Mouse (Mus musculus) layer of hippocampus, postnatal 10 days (tissue): ENCODE measurements around the gene Ankrd11. TPM values are rescaled to one million over a fixed set of nuclear protein-coding genes. Genes with fewer than 3 reads are reported as not detected.
A peak's percentile ranks its signal among the peaks of the same experiment; 100 is the strongest.

Experiments used
- DNase-seq, 2 experiments: peaks; one replicate each; pipeline ENCODE4 v3.0.0; 2021; ENCODE audit warnings: low spot score in 2 of 2
- total RNA-seq, 2 experiments: library from RNA; stranded (reverse); gene quantifications; 2 replicates each; pipeline ENCODE4 v1.2.3; 2021

Gene Ankrd11
- total RNA-seq, 2 experiments from 2014 or later = 147 to 160 TPM

GRCm38 (mm10) chr8:122854388-122854787 is 187.7 kb downstream of the Ankrd11 start:
- DNase-seq = no peak

- peak; percentile 37 to 51 for DNase-seq
Observed at GRCm38 (mm10) chr8:122853340-122853771, 188.7 kb downstream of the Ankrd11 start.

DNA sequence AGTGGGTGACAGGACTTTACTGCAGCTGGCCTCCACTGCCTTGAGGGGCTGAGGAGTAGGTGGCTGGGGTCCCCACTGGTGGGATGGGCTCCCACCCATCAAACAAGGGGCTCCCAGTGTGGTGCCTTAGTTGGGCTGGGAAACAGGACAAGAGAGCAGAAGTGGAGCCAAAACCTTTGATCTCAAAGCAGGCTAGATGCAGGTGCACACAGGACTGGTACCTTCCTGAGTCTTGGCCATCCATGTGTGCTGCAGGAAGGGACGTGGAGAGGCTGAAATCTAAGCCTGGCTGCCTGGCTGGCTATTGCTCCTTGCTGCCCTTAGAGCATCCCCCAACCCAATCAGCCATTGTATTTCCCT is 189.6 kb downstream of the Ankrd11 start:
- no peak for DNase-seq

DNA sequence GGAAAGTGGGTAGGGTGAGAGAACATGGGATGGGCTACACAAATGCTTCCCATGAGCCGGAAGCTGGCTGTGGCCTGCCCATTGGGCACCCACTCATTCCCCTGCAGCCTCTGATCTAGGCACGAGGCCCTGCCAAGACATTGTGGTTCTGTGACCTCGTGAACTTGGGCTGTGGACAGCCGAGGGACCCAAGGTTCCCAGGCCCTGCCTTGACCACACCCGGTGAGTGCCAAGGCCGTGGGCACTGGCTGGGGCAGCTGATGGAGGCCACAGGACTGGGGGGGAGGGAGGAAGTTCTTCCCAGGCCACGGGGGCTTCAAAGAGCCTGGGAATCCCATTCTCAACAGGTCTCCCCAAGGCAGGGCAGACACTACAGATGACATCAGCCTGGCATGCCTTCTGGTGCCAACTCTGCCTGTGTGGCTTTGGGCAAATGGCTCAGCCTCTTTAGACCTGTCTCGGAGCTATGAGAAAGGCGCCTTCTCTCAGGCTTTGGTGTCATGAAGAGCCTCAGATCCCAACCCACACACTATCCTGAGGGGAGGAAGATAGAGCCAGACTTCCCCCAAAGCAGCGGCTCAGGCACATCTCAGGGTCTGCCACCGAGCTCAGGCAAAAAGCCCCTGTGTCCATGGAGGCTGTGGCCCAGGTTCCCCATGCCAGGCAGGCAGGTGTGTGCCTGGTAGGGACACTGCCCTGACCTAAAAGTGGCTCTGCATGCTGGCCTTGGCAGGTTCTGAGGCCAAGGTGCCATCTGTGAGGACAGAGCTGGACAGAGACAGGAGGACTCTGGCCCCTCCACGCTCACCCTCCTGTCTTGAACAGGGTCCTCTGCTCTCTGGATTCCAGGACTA is 190.2 kb downstream of the Ankrd11 start:
- DNase-seq = no peak

DNA sequence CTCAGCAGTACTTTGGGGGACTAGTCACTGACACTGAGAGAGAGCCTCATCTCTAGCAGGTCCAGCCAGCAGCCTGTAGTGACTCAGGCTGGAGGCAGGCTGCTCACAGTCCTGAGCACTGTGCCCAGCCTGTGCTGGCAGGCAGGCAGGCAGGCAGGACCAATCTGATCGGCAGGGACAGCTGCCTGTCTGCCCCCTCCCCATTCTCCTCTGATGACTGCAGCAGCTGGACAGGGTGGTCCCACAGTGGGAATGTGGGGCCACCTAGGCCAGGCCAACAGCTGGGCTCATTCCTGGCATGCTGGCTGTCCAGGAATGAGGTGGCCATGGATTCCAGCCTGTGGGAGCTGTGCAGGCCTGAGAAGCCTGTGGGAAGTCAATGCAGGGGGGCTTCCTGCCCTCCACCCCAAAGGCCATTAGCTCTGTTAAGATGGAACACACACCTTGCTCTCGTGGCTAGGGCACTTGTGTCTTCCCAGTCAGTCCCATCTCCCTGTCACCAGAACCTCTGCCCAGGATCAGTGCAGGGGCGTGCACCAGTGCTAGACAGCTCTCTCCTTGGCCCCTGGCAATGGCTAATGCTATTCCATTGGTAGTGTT is 191.3 kb downstream of the Ankrd11 start:
- DNase-seq = no peak

DNA sequence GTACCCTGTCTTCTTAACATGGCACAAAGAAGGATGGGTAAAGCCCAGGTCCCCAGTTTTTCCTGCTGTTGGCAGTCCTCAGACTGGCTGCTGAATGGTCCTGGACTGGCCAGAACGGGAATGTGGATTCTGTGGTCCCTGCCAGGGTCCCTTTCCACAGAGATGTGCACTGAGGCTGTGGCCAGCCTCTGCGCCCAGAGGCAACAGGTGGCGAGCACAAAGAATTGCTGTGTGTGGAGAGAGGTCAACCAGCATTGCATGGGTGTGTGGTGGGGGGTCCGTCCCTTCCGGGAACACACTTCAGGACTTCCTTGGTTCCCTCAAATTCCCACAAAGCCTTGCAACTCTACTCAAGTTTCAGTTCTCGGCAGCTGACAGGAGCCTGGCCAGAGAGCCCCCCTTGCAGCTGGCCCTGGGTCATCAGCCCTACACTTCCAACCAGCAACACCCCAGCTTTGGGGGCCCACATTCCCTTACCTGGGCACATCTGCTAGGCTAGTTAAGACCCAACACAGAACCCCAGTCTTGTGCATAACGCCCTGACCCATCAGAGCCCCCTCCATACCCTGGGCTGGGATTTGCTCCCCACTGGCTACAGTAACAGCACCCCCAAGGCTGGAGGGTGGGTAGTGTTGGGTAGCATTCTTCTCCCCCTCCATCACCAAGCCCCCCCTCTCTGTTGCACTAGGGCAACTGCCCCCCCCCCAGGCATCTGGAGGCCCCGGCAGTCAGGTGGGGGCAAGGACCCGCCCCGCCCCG is 192.7 kb downstream of the Ankrd11 start:
- DNase-seq = no peak

DNA sequence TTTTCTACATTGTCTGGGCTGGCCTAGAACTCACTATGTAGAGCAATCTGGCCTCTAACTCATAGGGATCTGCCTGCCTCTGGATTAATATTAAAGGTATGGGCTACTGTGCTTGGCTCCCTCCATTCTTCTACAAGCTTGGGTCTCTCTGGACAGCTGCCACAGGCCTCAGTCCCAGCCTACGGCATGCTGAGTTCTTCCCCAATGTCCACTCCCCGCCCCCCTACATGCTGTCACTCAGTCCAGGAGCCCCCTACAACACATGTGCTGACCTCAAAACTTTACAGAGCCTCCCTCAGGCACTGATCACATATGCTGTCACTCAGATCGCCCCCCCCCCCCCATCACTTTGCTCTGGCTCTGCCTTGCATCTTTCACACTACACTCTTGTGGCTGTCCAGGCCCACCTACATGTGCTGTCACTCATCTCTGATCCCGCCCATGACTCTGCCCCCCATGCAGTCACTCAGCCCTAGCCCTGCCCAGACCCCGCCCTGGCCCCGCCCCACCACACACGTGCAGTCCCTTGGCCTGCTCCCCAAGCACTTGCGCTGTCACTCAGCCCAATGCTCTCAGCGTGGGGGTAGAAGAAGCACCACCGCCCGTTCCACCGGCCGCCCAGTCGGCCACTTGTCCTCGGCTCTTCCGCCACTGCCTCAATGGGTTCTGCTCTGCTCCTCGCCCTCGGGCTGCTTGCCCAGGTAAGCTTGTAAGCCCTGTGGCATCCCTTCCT is 194.1 kb downstream of the Ankrd11 start, which contains the start of gene Cdh15:
Cdh15 (plus strand) TSS at position 138 of the 733 bp plus-strand sequence.
- DNase-seq = peak; percentile 51 to 61

- no peak for DNase-seq
Observed at GRCm38 (mm10) chr8:122845662-122846061, 196.4 kb downstream of the Ankrd11 start.

DNA sequence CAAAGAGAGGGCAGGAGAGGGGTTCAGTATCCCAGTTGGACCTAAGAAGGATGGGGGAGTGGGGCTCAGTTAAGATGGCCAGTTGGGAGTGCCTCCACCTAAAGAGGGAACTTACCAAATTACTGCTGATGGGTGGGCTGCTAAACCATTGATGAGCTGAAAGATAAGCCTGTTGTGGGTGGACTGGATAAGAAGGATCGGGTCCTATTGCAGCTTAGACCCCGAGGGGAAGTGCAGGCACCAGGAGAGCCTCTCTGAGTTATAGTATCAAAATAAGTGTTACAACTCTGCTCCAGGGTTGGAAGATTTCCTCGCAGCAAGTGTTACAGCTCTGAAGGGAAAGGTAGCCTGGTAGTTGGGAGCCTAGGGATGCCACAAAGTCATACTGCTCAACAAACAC is 197.9 kb downstream of the Ankrd11 start:
- DNase-seq = no peak

- DNase-seq = no peak
Observed at GRCm38 (mm10) chr8:122836696-122837095, 205.4 kb downstream of the Ankrd11 start.

GRCm38 (mm10) chr8:122836199-122836598 is 205.9 kb downstream of the Ankrd11 start:
- no peak for DNase-seq

GRCm38 (mm10) chr8:122834971-122835370 is 207.1 kb downstream of the Ankrd11 start:
- DNase-seq = peak; percentile 77 to 83

GRCm38 (mm10) chr8:122834416-122834815 is 207.7 kb downstream of the Ankrd11 start:
- DNase-seq = no peak

Other genes with a start within 250 kb of the Ankrd11 start
- gene Cdh15, start 194.3 kb downstream of the Ankrd11 start, total RNA-seq = 1 to 10 TPM; 1.5 TPM
- gene Spg7, start 20.7 kb upstream of the Ankrd11 start, total RNA-seq = 10 to 100 TPM; 65.8 to 75.5 TPM
- 100 to 1,000 TPM; 474 to 547 TPM for gene Rpl13, start 60.1 kb upstream of the Ankrd11 start, total RNA-seq
- gene Cpne7, start 75.1 kb upstream of the Ankrd11 start, total RNA-seq = 100 to 1,000 TPM; 232 to 244 TPM
- gene Sult5a1, start 116.0 kb upstream of the Ankrd11 start, total RNA-seq = 1 to 10 TPM in 1 of 2 experiments, under 1 TPM in 1; 0.80 to 1.1 TPM
- under 1 TPM; 0.25 to 0.41 TPM for gene Dpep1, start 144.0 kb upstream of the Ankrd11 start, total RNA-seq
- 100 to 1,000 TPM; 120 to 143 TPM for gene Chmp1a, start 170.5 kb upstream of the Ankrd11 start, total RNA-seq
- gene Spata33, start 170.6 kb upstream of the Ankrd11 start, total RNA-seq = 1 to 10 TPM; 7.7 to 9.8 TPM
- gene Cdk10, start 182.6 kb upstream of the Ankrd11 start, total RNA-seq = 10 to 100 TPM; 70.3 to 80.8 TPM
- 10 to 100 TPM; 83.0 to 91.1 TPM for gene Spata2l, start 194.0 kb upstream of the Ankrd11 start, total RNA-seq
- gene Zfp276, start 211.9 kb upstream of the Ankrd11 start, total RNA-seq = 10 to 100 TPM; 23.5 to 26.1 TPM
- gene Vps9d1, start 212.1 kb upstream of the Ankrd11 start, total RNA-seq = 10 to 100 TPM; 58.4 to 63.4 TPM